Mouse (Mus musculus) left cerebral cortex, adult 11 months (tissue): ENCODE data around the gene Chrdl2.
"Not testable (repeated sequence)": the region's sequence is repeated elsewhere in the genome, so short reads cannot be mapped to it uniquely, and the experiment has no call there.

Source experiments
- DNase-seq: peaks from one replicate; pipeline ENCODE4 v3.0.0; 2022; ENCODE audit warnings: low spot score

Gene Chrdl2

GRCm38 (mm10) chr7:100034815-100035463 is 29.0 kb downstream of the Chrdl2 start:
- no peak for DNase-seq

- no peak for DNase-seq
Measured at GRCm38 (mm10) chr7:100036050-100036449, 30.1 kb downstream of the Chrdl2 start.

- DNase-seq, result no peak
Measured at GRCm38 (mm10) chr7:100036495-100036894, 30.5 kb downstream of the Chrdl2 start.

- no peak for DNase-seq
Measured at GRCm38 (mm10) chr7:100042120-100042519, 36.1 kb downstream of the Chrdl2 start.

- DNase-seq, result no peak
Measured at GRCm38 (mm10) chr7:100043096-100043495, 37.1 kb downstream of the Chrdl2 start.

GRCm38 (mm10) chr7:100043605-100044031 is 37.6 kb downstream of the Chrdl2 start:
- no peak for DNase-seq

- peak; percentile 12 for DNase-seq
Measured at GRCm38 (mm10) chr7:100046486-100046885, 40.5 kb downstream of the Chrdl2 start.

- DNase-seq, result no peak
Measured at GRCm38 (mm10) chr7:100051904-100052303, 45.9 kb downstream of the Chrdl2 start.

- DNase-seq, result not testable (repeated sequence)
Measured at GRCm38 (mm10) chr7:100052991-100053390, 47.0 kb downstream of the Chrdl2 start.

- no peak for DNase-seq
Measured at GRCm38 (mm10) chr7:100073959-100074358, 68.0 kb downstream of the Chrdl2 start.

- no peak for DNase-seq
Measured at GRCm38 (mm10) chr7:100076296-100076695, 70.3 kb downstream of the Chrdl2 start.

GRCm38 (mm10) chr7:100077071-100077470 is 71.1 kb downstream of the Chrdl2 start:
- no peak for DNase-seq

GRCm38 (mm10) chr7:100080087-100080781 is 74.3 kb downstream of the Chrdl2 start:
- DNase-seq, result no peak

- DNase-seq, result no peak
Measured at GRCm38 (mm10) chr7:100082836-100083235, 76.9 kb downstream of the Chrdl2 start.

GRCm38 (mm10) chr7:100083812-100084211 is 77.8 kb downstream of the Chrdl2 start:
- no peak for DNase-seq
